Mouse (Mus musculus) heart, adult 2 months (tissue): ENCODE results near the gene Olfr960. TPM values are rescaled to one million over a fixed set of nuclear protein-coding genes. Genes with fewer than 3 reads are reported as not detected.

Experiments used
- DNase-seq, 2 experiments: peaks; one replicate each; pipeline ENCODE4 v3.0.0; 2021
- H3K27ac ChIP-seq: fragments of 200-600 bp; 2 replicates; pipeline ENCODE4 v1.8.1; 2022
- H3K27me3 ChIP-seq: fragments of 200-500 bp; 2 replicates; pipeline ENCODE4 v1.6.1; 2012; ENCODE audit warnings: mild to moderate bottlenecking, low read length, inconsistent platforms, mixed read lengths; ENCODE audit not compliant: control insufficient read depth, insufficient read depth
- H3K36me3 ChIP-seq: fragments of 200-500 bp; 2 replicates; pipeline ENCODE4 v1.6.1; 2012; ENCODE audit warnings: low read length, inconsistent platforms; ENCODE audit not compliant: control insufficient read depth, insufficient read depth
- H3K4me1 ChIP-seq: fragments of 200-500 bp; 2 replicates; pipeline ENCODE4 v1.6.1; 2011; ENCODE audit warnings: low read length; ENCODE audit not compliant: control insufficient read depth, insufficient read depth
- H3K4me3 ChIP-seq: fragments of 200-600 bp; 2 replicates; pipeline ENCODE4 v1.8.1; 2022
- H3K79me2 ChIP-seq: fragments of 200-500 bp; replicated peaks from 2 replicates; pipeline ENCODE4 v1.6.1; 2012; ENCODE audit warnings: mild to moderate bottlenecking, inconsistent platforms, low read length, moderate library complexity, mixed read lengths; ENCODE audit not compliant: control insufficient read depth, insufficient read depth
- H3K9ac ChIP-seq: fragments of 200-500 bp; 2 replicates; pipeline ENCODE4 v1.6.1; 2012; ENCODE audit warnings: low read depth, mild to moderate bottlenecking, control low read depth, inconsistent platforms, low read length, mixed read lengths
- CTCF ChIP-seq: fragments of 200-600 bp; IDR thresholded peaks from 2 replicates; pipeline ENCODE4 v1.8.1; 2022; ENCODE audit warnings: antibody characterized with exemption, mild to moderate bottlenecking, moderate library complexity
- EP300 ChIP-seq: fragments of 200-500 bp; IDR thresholded peaks from 2 replicates; pipeline ENCODE4 v1.6.1; 2011; ENCODE audit warnings: low read depth, low read length, control low read depth; ENCODE audit not compliant: insufficient read depth
- POLR2A ChIP-seq: fragments of 200-500 bp; IDR thresholded peaks from 2 replicates; pipeline ENCODE4 v1.6.1; 2011; ENCODE audit warnings: mild to moderate bottlenecking, low read depth, low read length, control low read depth; ENCODE audit not compliant: insufficient read depth
- WGBS: fragments of 180-500 bp; shearing (Covaris S2); methylation state at CpG from one replicate; pipeline ENCODE4 v1.1.7; 2018; 5-methylcytosine and 5-hydroxymethylcytosine counted together
- intact Hi-C: fragments of 180-260 bp; cut with DNase I; formaldehyde crosslinking; loops from one replicate; pipeline ENCODE4 v1.15.1; 2025
- long read RNA-seq: library from polyadenylated mRNA; stranded (forward); transcript quantifications from one replicate; pipeline ENCODE4 v2.0.0, GENCODE M21; 2021
- polyA plus RNA-seq: library from polyadenylated mRNA; depleted of rRNA; stranded (reverse); fragments of >200 nt; gene quantifications from 2 replicates; pipeline ENCODE4 v1.2.3, GENCODE M21; 2012; rRNA removed
- total RNA-seq, 2 experiments: library from RNA; stranded (reverse); gene quantifications; 2 replicates each; pipeline ENCODE4 v1.2.3; 2021

Gene Olfr960
- total RNA-seq (not detected), polyA plus RNA-seq (not detected in 2 replicates)
- long read RNA-seq = 0 reads

DNA sequence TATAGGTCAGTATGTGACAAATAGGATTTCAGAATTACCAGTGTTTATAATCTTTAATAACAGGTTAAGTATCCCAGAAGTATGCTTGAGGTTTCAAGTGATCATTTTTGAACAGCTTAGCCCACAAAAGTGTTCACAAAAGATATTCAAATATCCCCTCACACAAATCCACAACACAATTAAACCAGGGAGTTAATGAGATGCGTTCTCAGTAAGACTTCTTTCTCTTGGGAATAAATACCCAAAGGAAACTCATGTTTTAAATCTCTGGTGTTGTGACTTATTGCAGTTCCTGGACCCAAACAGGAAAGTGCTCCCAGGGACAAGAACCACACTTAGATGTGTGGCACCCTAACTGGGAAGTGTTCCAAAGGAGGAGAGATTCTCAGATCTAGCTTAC, at the start of gene Olfr960:
Gene Olfr960 (plus strand): TSS at position 301 of the 400 bp plus-strand sequence.
- intact Hi-C loops = no loop called here
- H3K27me3 ChIP-seq = no peaks in the 10 kb centered on the region
- no peak within 1 kb of the TSS for H3K27ac ChIP-seq
- no peaks in the 10 kb centered on the region for H3K4me1 ChIP-seq
- H3K79me2 ChIP-seq = no peaks in the 10 kb centered on the region
- TF ChIP-seq EP300 (no peak), POLR2A (no peak), CTCF (no peak)
- no peak for DNase-seq
- H3K4me3 ChIP-seq = no peak within 1 kb of the TSS
- no peaks in the 10 kb centered on the region for H3K36me3 ChIP-seq
- H3K9ac ChIP-seq = no peak within 1 kb of the TSS
- 60% methylated on average over 1 of the region's 1 CpGs for WGBS

- Histone ChIP-seq H3K9ac (no peak within 1 kb of the TSS), H3K4me3 (no peak within 1 kb of the TSS), H3K79me2 (no peaks in the 10 kb centered on the region), H3K36me3 (no peaks in the 10 kb centered on the region), H3K27me3 (no peaks in the 10 kb centered on the region), H3K4me1 (no peaks in the 10 kb centered on the region), H3K27ac (no peak within 1 kb of the TSS)
- WGBS = 59% methylated on average over 3 of the region's 3 CpGs
- no peak for TF ChIP-seq POLR2A
- TF ChIP-seq CTCF = no peak
- TF ChIP-seq EP300 = no peak
- intact Hi-C loops = no loop called here
- no peak for DNase-seq
These were observed 45.7 kb upstream of the Olfr960 start, which contains the start of gene Olfr959 for GRCm38 (mm10) chr9:39575469-39575868. Gene Olfr959 (minus strand): TSS chr9:39575569.

DNA sequence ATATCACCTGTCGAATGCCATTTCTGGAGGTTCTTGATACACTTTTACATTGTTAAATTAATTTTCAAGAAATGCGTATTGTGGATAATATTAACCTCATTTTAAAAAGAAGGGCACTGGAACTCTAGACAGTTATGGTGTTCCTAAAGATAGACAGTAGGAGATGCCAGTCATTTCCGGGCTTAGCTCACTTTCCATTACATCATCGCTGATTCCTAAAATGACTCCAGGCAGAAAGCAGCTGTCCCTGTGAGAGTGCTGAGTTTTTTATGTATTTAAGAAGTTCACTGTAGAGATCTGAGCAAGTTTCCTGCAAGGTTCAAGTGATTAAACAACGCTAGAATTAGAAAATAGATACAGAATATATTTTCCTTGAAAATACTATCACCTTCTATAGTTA, 44.1 kb upstream of the Olfr960 start:
- no peak overlapping the region for H3K9ac ChIP-seq
- no peaks in the 10 kb centered on the region for H3K4me1 ChIP-seq
- no peak overlapping the region for H3K4me3 ChIP-seq
- H3K27ac ChIP-seq = peak overlapping the region; percentile 19; the same call in 1 of the 2 replicates
- TF ChIP-seq CTCF (no peak), POLR2A (no peak), EP300 (no peak)
- no peaks in the 10 kb centered on the region for H3K79me2 ChIP-seq
- H3K27me3 ChIP-seq = no peaks in the 10 kb centered on the region
- DNase-seq = peak in 1 of 2 experiments; percentile 8
- H3K36me3 ChIP-seq = no peaks in the 10 kb centered on the region
- intact Hi-C loops = no loop called here
- WGBS = 41% methylated on average over 5 of the region's 5 CpGs

DNA sequence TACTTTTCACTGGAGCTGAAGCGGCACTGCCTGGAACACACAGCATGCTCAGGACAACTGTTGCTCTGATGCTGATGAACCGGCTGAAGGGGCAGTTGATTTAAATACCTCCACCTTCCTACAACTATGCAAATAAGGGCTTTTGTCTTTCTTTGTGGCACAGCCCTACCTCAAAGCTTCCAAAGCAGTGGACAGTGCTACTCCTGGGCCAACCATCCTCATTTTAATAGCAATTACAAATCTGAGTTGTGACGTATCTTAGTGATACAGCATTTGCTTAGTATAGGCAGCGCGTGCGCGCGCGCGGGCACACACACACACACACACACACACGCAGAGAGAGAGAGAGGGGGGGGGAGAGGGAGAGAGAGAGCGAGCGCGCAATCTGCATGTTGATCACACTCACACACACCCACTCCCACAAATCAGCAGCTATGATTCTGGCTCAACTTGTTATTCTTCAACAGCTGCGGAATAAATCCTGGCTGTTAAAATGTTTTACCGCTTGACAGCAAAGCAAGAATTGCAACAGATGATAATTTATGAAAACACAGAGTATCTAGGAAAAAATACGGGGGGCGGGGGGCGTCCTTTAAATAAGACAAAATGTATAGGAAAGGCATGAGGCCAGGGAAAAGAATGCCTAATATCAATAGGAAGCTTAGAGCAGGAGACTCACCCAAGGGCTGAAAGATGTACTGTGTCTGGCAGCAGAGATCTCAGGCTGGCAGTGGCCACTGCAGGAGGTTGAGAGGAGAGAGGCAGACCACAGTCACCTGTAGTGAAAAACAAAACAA, 18.4 kb upstream of the Olfr960 start:
- intact Hi-C loops = no loop called here
- Histone ChIP-seq H3K36me3 (no peaks in the 10 kb centered on the region), H3K4me1 (no peaks in the 10 kb centered on the region), H3K9ac (no peak overlapping the region), H3K27me3 (no peaks in the 10 kb centered on the region), H3K4me3 (0 out of 2 replicates have a peak overlapping the region, but pooled peaks have one; percentile 10), H3K79me2 (no peaks in the 10 kb centered on the region), H3K27ac (no peak overlapping the region)
- TF ChIP-seq POLR2A (no peak), CTCF (no peak), EP300 (no peak)
- DNase-seq = no peak
- WGBS = 2% methylated on average over 19 of the region's 19 CpGs

- Histone ChIP-seq H3K79me2 (no peaks in the 10 kb centered on the region), H3K9ac (no peak overlapping the region), H3K4me1 (no peaks in the 10 kb centered on the region), H3K27ac (no peak overlapping the region), H3K27me3 (no peaks in the 10 kb centered on the region), H3K36me3 (no peaks in the 10 kb centered on the region), H3K4me3 (0 out of 2 replicates have a peak overlapping the region, but pooled peaks have one; percentile 10)
- intact Hi-C loops = no loop called here
- no peak for TF ChIP-seq EP300
- no peak for TF ChIP-seq CTCF
- WGBS = 1% methylated on average over 9 of the region's 9 CpGs
- DNase-seq = no peak
These were observed 17.8 kb upstream of the Olfr960 start for GRCm38 (mm10) chr9:39603333-39603845.

DNA sequence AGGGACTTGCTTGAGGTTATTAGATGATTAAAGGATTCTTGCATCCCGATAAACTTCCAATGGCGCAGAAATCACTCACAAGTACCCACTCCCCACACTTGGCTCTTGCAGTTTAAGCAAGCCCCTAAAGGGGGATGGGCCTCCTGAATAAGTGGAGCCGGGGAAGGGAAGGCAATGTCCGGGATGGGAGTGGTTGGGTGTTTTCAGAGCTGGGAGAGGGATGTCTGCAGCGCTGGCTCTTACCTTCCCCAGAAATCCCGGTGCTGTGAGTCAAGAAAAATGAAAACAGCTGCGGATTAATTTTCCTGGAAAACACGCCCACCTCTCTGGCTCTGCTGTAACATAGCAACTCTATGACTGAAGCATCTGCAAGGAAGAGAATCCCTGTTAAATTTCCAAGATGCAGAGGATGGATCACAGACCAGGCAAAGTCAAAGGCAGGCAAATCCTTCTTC, 17.1 kb upstream of the Olfr960 start, which contains the start of gene AW551984:
Gene AW551984 (minus strand): TSS at position 405 of the 455 bp plus-strand sequence.
- intact Hi-C loops = no loop called here
- no peak within 1 kb of the TSS for H3K27ac ChIP-seq
- H3K4me3 ChIP-seq = 0 out of 2 replicates have a peak within 1 kb of the TSS, but pooled peaks have one; percentile 12
- H3K27me3 ChIP-seq = no peaks in the 10 kb centered on the region
- peak; percentile 2 to 17 for DNase-seq
- no peaks in the 10 kb centered on the region for H3K36me3 ChIP-seq
- WGBS = 2% methylated on average over 8 of the region's 8 CpGs
- TF ChIP-seq POLR2A = no peak
- no peak for TF ChIP-seq EP300
- no peak for TF ChIP-seq CTCF
- no peak within 1 kb of the TSS for H3K9ac ChIP-seq
- H3K4me1 ChIP-seq = no peaks in the 10 kb centered on the region
- H3K79me2 ChIP-seq = no peaks in the 10 kb centered on the region
